Mouse (Mus musculus) midbrain, embryonic 14.5 days (tissue): ENCODE measurements around the gene Creg1. TPM values are rescaled to one million over a fixed set of nuclear protein-coding genes. Genes with fewer than 3 reads are reported as not detected.

Experiments used
- ATAC-seq: fragments of 200-750 bp; cut with Nextera tagmentation; 2 replicates; pipeline ENCODE4 v1.8.0; 2017; ENCODE audit warnings: moderate number of reproducible peaks, moderate library complexity; ENCODE audit not compliant: low FRiP score, low TSS enrichment
- DNase-seq: peaks from one replicate; pipeline ENCODE4 v3.0.0-alpha.2; 2015
- H3K27ac ChIP-seq: fragments of 300-500 bp; sonication (generic); replicated peaks from 2 replicates; pipeline ENCODE4 v1.5.1; 2014; ENCODE audit warnings: mild to moderate bottlenecking, low read depth, low read length, moderate library complexity
- H3K27me3 ChIP-seq: fragments of 300-500 bp; sonication (generic); 2 replicates; pipeline ENCODE4 v1.6.1; 2014; ENCODE audit warnings: low read length, control low read depth, mixed read lengths; ENCODE audit not compliant: control insufficient read depth, insufficient read depth
- H3K36me3 ChIP-seq: fragments of 300-500 bp; sonication (generic); 2 replicates; pipeline ENCODE4 v1.6.1; 2014; ENCODE audit warnings: low read length, control low read depth; ENCODE audit not compliant: control insufficient read depth, insufficient read depth
- H3K4me1 ChIP-seq: fragments of 300-500 bp; sonication (generic); 2 replicates; pipeline ENCODE4 v1.6.1; 2014; ENCODE audit warnings: mild to moderate bottlenecking, antibody characterized with exemption, low read length, control low read depth; ENCODE audit not compliant: control insufficient read depth, insufficient read depth
- H3K4me2 ChIP-seq: fragments of 300-500 bp; sonication (generic); 2 replicates; pipeline ENCODE4 v1.6.1; 2014; ENCODE audit warnings: mild to moderate bottlenecking, low read length, moderate library complexity
- H3K4me3 ChIP-seq: fragments of 300-500 bp; sonication (generic); replicated peaks from 2 replicates; pipeline ENCODE4 v1.5.1; 2014; ENCODE audit warnings: low read depth, low read length
- H3K9ac ChIP-seq: fragments of 300-500 bp; sonication (generic); replicated peaks from 2 replicates; pipeline ENCODE4 v1.6.1; 2014; ENCODE audit warnings: mild to moderate bottlenecking, low read length, moderate library complexity
- H3K9me3 ChIP-seq: fragments of 300-500 bp; sonication (generic); 2 replicates; pipeline ENCODE4 v1.6.1; 2016; ENCODE audit warnings: low read length, control low read depth, mixed read lengths; ENCODE audit not compliant: control insufficient read depth
- WGBS: fragments of 180-500 bp; shearing (Covaris S2); extraction: QIAGEN DNeasy Blood & Tissue Kit; methylation state at CpG from one replicate; pipeline ENCODE4 v1.1.7; 2014; 5-methylcytosine and 5-hydroxymethylcytosine counted together
- polyA plus RNA-seq: library from polyadenylated mRNA; unstranded; fragments of >200 nt; fragmentation: Nextera tagmentation; extraction: Ambion mirVana; gene quantifications from 2 replicates; pipeline ENCODE4 v1.2.1, GENCODE M21; 2014

Creg1 gene
- polyA plus RNA-seq, 1 experiment from 2014 or later = 31.8 TPM

GRCm38 (mm10) chr1:165725039-165725644 is 38.4 kb upstream of the Creg1 start:
- 62% methylated on average over 4 of the region's 4 CpGs for whole genome bisulfite sequencing
- no peak for DNase-seq

GRCm38 (mm10) chr1:165726986-165727385 is 36.6 kb upstream of the Creg1 start:
- no peak overlapping the region for H3K27ac ChIP-seq
- no peak for ATAC-seq
- no peak overlapping the region for H3K9ac ChIP-seq
- H3K27me3 ChIP-seq = no peaks in the 10 kb centered on the region
- no peaks in the 10 kb centered on the region for H3K36me3 ChIP-seq
- DNase-seq = no peak
- no peaks in the 10 kb centered on the region for H3K9me3 ChIP-seq
- H3K4me1 ChIP-seq = 0 out of 2 replicates have a peak, but pooled peaks cover 2% of the 10 kb centered on the region
- H3K4me2 ChIP-seq = no peak overlapping the region
- 41% methylated on average over 1 of the region's 1 CpGs for WGBS
- no peak overlapping the region for H3K4me3 ChIP-seq

More at GRCm38 (mm10) chr1:165725039-165725644, 38.4 kb upstream of the Creg1 start:
- no peaks in the 10 kb centered on the region for H3K36me3 ChIP-seq
- H3K4me3 ChIP-seq = no peak overlapping the region
- H3K9ac ChIP-seq = no peak overlapping the region
- no peak for ATAC-seq
- no peak overlapping the region for H3K27ac ChIP-seq
- H3K4me2 ChIP-seq = no peak overlapping the region
- H3K9me3 ChIP-seq = no peaks in the 10 kb centered on the region
- no peaks in the 10 kb centered on the region for H3K27me3 ChIP-seq
- 0 out of 2 replicates have a peak, but pooled peaks cover 2% of the 10 kb centered on the region for H3K4me1 ChIP-seq

- ATAC-seq (no peak), DNase-seq (no peak)
- H3K9me3 ChIP-seq = no peaks in the 10 kb centered on the region
- WGBS = 94% methylated on average over 3 of the region's 3 CpGs
- H3K4me3 ChIP-seq = no peak overlapping the region
- no peaks in the 10 kb centered on the region for H3K27me3 ChIP-seq
- 0 out of 2 replicates have a peak, but pooled peaks cover 2% of the 10 kb centered on the region for H3K4me1 ChIP-seq
- no peak overlapping the region for H3K4me2 ChIP-seq
- no peaks in the 10 kb centered on the region for H3K36me3 ChIP-seq
- H3K9ac ChIP-seq = no peak overlapping the region
- H3K27ac ChIP-seq = no peak overlapping the region
Measured at GRCm38 (mm10) chr1:165728057-165728639, 35.4 kb upstream of the Creg1 start.

GRCm38 (mm10) chr1:165730129-165730528 is 33.4 kb upstream of the Creg1 start:
- Histone ChIP-seq H3K4me3 (no peak overlapping the region), H3K9ac (no peak overlapping the region), H3K27me3 (no peaks in the 10 kb centered on the region), H3K36me3 (no peaks in the 10 kb centered on the region), H3K4me1 (0 out of 2 replicates have a peak, but pooled peaks cover under 1% of the 10 kb centered on the region), H3K4me2 (no peak overlapping the region), H3K9me3 (no peaks in the 10 kb centered on the region), H3K27ac (no peak overlapping the region)
- 53% methylated on average over 1 of the region's 1 CpGs for WGBS
- ATAC-seq (no peak), DNase-seq (no peak)

GRCm38 (mm10) chr1:165731553-165731952 is 32.0 kb upstream of the Creg1 start:
- Histone ChIP-seq H3K4me1 (no peaks in the 10 kb centered on the region), H3K4me2 (no peak overlapping the region), H3K36me3 (no peaks in the 10 kb centered on the region), H3K27ac (no peak overlapping the region), H3K9me3 (no peaks in the 10 kb centered on the region), H3K27me3 (no peaks in the 10 kb centered on the region), H3K4me3 (no peak overlapping the region), H3K9ac (no peak overlapping the region)
- ATAC-seq (no peak), DNase-seq (no peak)
- WGBS = 82% methylated on average over 6 of the region's 6 CpGs

- ATAC-seq (no peak), DNase-seq (no peak)
- Histone ChIP-seq H3K27me3 (no peaks in the 10 kb centered on the region), H3K36me3 (no peaks in the 10 kb centered on the region), H3K9me3 (no peaks in the 10 kb centered on the region), H3K27ac (no peak overlapping the region), H3K4me1 (no peaks in the 10 kb centered on the region), H3K9ac (no peak overlapping the region), H3K4me3 (no peak overlapping the region), H3K4me2 (no peak overlapping the region)
- 94% methylated on average over 2 of the region's 2 CpGs for WGBS
Measured at GRCm38 (mm10) chr1:165734840-165735239, 28.7 kb upstream of the Creg1 start.

- no peak overlapping the region for H3K9ac ChIP-seq
- ATAC-seq (no peak), DNase-seq (peak; percentile 96)
- H3K4me1 ChIP-seq = no peaks in the 10 kb centered on the region
- no peak overlapping the region for H3K27ac ChIP-seq
- H3K9me3 ChIP-seq = no peaks in the 10 kb centered on the region
- H3K4me3 ChIP-seq = no peak overlapping the region
- H3K4me2 ChIP-seq = no peak overlapping the region
- 38% methylated on average over 20 of the region's 20 CpGs for WGBS
- H3K27me3 ChIP-seq = no peaks in the 10 kb centered on the region
- H3K36me3 ChIP-seq = no peaks in the 10 kb centered on the region
Measured at GRCm38 (mm10) chr1:165735826-165736818, 27.4 kb upstream of the Creg1 start.

- Histone ChIP-seq H3K4me2 (no peak overlapping the region), H3K36me3 (no peaks in the 10 kb centered on the region), H3K4me1 (no peaks in the 10 kb centered on the region), H3K27me3 (no peaks in the 10 kb centered on the region), H3K27ac (no peak overlapping the region; the same call in 1 of the 2 replicates), H3K9me3 (no peaks in the 10 kb centered on the region), H3K4me3 (no peak overlapping the region), H3K9ac (no peak overlapping the region; the same call in 1 of the 2 replicates)
- ATAC-seq (no peak), DNase-seq (peak; percentile 25)
- WGBS = 39% methylated on average over 5 of the region's 5 CpGs
Measured at GRCm38 (mm10) chr1:165737451-165737850, 26.1 kb upstream of the Creg1 start.
